Mouse (Mus musculus) liver, postnatal 0 days (tissue): ENCODE measurements around the gene Ggact. TPM values are rescaled to one million over a fixed set of nuclear protein-coding genes. Genes with fewer than 3 reads are reported as not detected.

Experiments
- ATAC-seq: fragments of 200-750 bp; cut with Nextera tagmentation; 2 replicates; pipeline ENCODE4 v1.8.0; 2017; ENCODE audit warnings: mild to moderate bottlenecking, moderate library complexity
- DNase-seq: peaks from one replicate; pipeline ENCODE4 v3.0.0-alpha.2; 2016
- H3K27ac ChIP-seq: fragments of 300-500 bp; sonication (generic); 2 replicates; pipeline ENCODE4 v1.5.1; 2014; ENCODE audit warnings: antibody characterized with exemption, moderate library complexity, mild to moderate bottlenecking, low read depth
- H3K27me3 ChIP-seq: fragments of 300-500 bp; sonication (generic); 2 replicates; pipeline ENCODE4 v1.6.1; 2014; ENCODE audit warnings: low read length, control low read depth, mixed read lengths; ENCODE audit not compliant: insufficient read depth
- H3K36me3 ChIP-seq: fragments of 300-500 bp; sonication (generic); replicated peaks from 2 replicates; pipeline ENCODE4 v1.6.1; 2014; ENCODE audit warnings: mild to moderate bottlenecking, control low read depth, low read length, moderate library complexity, mixed read lengths; ENCODE audit not compliant: insufficient read depth
- H3K4me1 ChIP-seq: fragments of 300-500 bp; sonication (generic); 2 replicates; pipeline ENCODE4 v1.6.1; 2014; ENCODE audit warnings: antibody characterized with exemption, mild to moderate bottlenecking, control low read depth; ENCODE audit not compliant: insufficient read depth
- H3K4me2 ChIP-seq: fragments of 300-500 bp; sonication (generic); 2 replicates; pipeline ENCODE4 v1.6.1; 2014; ENCODE audit warnings: low read depth, mild to moderate bottlenecking, low read length, moderate library complexity, mixed read lengths
- H3K4me3 ChIP-seq: fragments of 300-500 bp; sonication (generic); 2 replicates; pipeline ENCODE4 v1.5.1; 2014; ENCODE audit warnings: low read depth, low read length
- H3K9ac ChIP-seq: fragments of 300-500 bp; sonication (generic); replicated peaks from 2 replicates; pipeline ENCODE4 v1.6.1; 2014; ENCODE audit warnings: mild to moderate bottlenecking, moderate library complexity
- H3K9me3 ChIP-seq: fragments of 300-500 bp; sonication (generic); 2 replicates; pipeline ENCODE4 v1.6.1; 2016; ENCODE audit warnings: mild to moderate bottlenecking, control low read depth, low read length, mixed read lengths
- CTCF ChIP-seq: sonication (generic); IDR thresholded peaks from 2 replicates; pipeline ENCODE4 v1.5.1; 2016; ENCODE audit warnings: antibody characterized with exemption, low read depth
- EP300 ChIP-seq: IDR thresholded peaks from 2 replicates; pipeline ENCODE4 v1.6.1; 2016; ENCODE audit warnings: antibody characterized with exemption, low read depth, mild to moderate bottlenecking
- WGBS: fragments of 180-500 bp; shearing (Covaris S2); extraction: QIAGEN DNeasy Blood & Tissue Kit; methylation state at CpG from one replicate; pipeline ENCODE4 v1.1.7; 2014; ENCODE audit not compliant: insufficient replicate concordance; 5-methylcytosine and 5-hydroxymethylcytosine counted together
- polyA plus RNA-seq: library from polyadenylated mRNA; unstranded; fragments of >200 nt; fragmentation: Nextera tagmentation; extraction: Ambion mirVana; gene quantifications from 2 replicates; pipeline ENCODE4 v1.2.1, GENCODE M21; 2015

Gene Ggact
- polyA plus RNA-seq, 1 experiment from 2014 or later = 78.4 TPM

GRCm38 (mm10) chr14:122912137-122912536, 1.4 kb downstream of the Ggact start:
- peak overlapping the region; percentile 78 for H3K4me3 ChIP-seq
- no peaks in the 10 kb centered on the region for H3K9me3 ChIP-seq
- ATAC-seq (no peak), DNase-seq (no peak)
- no peaks in the 10 kb centered on the region for H3K36me3 ChIP-seq
- WGBS = 33% methylated on average over 1 of the region's 1 CpGs
- H3K4me1 ChIP-seq = peaks cover 5% of the 10 kb centered on the region; the same call in 1 of the 2 replicates
- no peak for TF ChIP-seq EP300
- TF ChIP-seq CTCF = no peak
- H3K27ac ChIP-seq = peak overlapping the region; percentile 87
- H3K4me2 ChIP-seq = peak overlapping the region; percentile 89
- peak overlapping the region; percentile 71 for H3K9ac ChIP-seq
- no peaks in the 10 kb centered on the region for H3K27me3 ChIP-seq

DNA sequence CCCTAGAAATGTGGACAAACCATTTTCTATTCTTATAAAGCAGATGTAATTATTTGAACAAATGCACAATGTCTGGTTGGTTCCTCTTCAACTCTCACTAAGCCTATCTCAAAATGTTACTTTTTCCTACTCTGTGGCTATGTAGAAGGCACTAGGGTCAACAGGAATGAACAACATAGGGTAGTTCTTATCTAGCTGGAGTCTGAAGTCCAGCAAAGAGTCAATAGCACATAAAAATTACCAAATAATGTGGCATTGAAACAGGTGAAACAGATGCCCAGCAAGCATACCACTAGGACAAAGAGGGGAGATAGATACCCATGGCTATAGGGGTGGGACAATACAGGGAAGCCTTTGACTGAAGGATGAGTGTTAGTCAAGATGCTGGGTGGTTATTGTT, 2.3 kb downstream of the Ggact start:
- Histone ChIP-seq H3K4me1 (peaks cover 5% of the 10 kb centered on the region; the same call in 1 of the 2 replicates), H3K27ac (peak overlapping the region; percentile 87), H3K27me3 (no peaks in the 10 kb centered on the region), H3K4me3 (no peak overlapping the region), H3K36me3 (no peaks in the 10 kb centered on the region), H3K9me3 (no peaks in the 10 kb centered on the region), H3K4me2 (peak overlapping the region; percentile 89), H3K9ac (no peak overlapping the region)
- DNase-seq (no peak), ATAC-seq (peak; percentile 66)
- no peak for TF ChIP-seq CTCF
- TF ChIP-seq EP300 = peak; percentile 44

DNA sequence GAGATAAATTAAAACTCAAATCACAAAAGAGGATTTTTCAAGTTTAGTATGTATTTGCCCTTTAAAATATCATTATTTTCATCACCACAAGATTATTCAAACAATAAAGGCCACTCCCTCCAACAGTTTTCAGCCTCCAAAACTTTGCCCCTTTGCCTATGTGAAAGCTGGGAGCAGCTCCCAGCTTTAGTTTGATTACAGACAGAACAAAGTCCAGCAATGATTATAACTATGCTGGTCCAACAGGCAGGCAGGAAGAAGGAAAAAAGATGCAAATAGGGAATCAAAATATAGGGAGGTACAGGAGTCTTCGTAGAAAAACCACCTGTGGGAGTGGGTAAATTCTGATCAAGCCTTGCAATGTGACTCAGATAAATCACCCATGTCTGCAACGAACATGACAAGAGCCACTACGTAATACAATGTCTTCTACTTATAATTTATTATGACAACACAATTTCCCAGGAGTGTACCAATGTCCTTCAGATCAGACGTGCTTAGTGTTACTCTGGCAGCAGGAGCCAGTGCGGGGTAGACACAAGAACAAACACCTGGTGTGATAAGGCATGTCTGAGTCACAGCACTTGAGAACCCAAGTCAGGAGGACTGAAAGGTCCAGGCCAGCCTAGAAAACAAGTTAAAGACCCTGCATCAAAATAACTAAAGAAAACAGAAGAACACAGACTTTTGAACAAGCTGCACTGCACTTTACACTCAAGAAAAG, 4.0 kb downstream of the Ggact start:
- no peaks in the 10 kb centered on the region for H3K9me3 ChIP-seq
- H3K27ac ChIP-seq = peak overlapping the region; percentile 87
- DNase-seq (no peak), ATAC-seq (no peak)
- no peak overlapping the region for H3K9ac ChIP-seq
- no peak for TF ChIP-seq EP300
- no peak for TF ChIP-seq CTCF
- no peaks in the 10 kb centered on the region for H3K27me3 ChIP-seq
- H3K4me1 ChIP-seq = peaks cover 5% of the 10 kb centered on the region; the same call in 1 of the 2 replicates
- no peaks in the 10 kb centered on the region for H3K36me3 ChIP-seq
- no peak overlapping the region for H3K4me3 ChIP-seq
- 63% methylated on average over 5 of the region's 5 CpGs for WGBS
- H3K4me2 ChIP-seq = peak overlapping the region; percentile 89

DNA sequence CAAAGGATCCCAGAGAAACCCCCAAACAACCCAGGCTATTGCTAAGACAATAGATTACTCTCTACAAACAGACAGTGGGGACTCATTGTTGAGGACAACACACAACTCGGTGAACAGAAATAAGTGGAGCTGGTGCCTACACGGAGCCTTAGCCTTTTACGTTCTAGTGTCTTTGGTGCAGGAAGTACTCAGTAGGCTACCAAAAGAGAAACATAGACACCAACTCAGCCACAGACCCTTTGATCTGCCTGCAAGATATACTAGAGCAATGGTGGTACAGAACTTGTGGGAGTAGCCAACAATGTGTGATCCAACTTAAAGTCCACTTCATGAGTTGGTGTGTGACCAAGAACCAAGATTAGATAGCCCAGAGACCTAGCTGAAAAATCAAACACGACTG, 5.5 kb downstream of the Ggact start:
- ATAC-seq (no peak), DNase-seq (no peak)
- H3K27me3 ChIP-seq = no peaks in the 10 kb centered on the region
- H3K4me3 ChIP-seq = no peak overlapping the region
- WGBS = 78% methylated on average over 4 of the region's 4 CpGs
- H3K4me2 ChIP-seq = no peak overlapping the region
- no peaks in the 10 kb centered on the region for H3K9me3 ChIP-seq
- H3K9ac ChIP-seq = no peak overlapping the region
- H3K36me3 ChIP-seq = no peaks in the 10 kb centered on the region
- H3K27ac ChIP-seq = 0 out of 2 replicates have a peak overlapping the region, but pooled peaks have one; percentile 18
- TF ChIP-seq EP300 (no peak), CTCF (no peak)
- peaks cover under 1% of the 10 kb centered on the region; the same call in 1 of the 2 replicates for H3K4me1 ChIP-seq

DNA sequence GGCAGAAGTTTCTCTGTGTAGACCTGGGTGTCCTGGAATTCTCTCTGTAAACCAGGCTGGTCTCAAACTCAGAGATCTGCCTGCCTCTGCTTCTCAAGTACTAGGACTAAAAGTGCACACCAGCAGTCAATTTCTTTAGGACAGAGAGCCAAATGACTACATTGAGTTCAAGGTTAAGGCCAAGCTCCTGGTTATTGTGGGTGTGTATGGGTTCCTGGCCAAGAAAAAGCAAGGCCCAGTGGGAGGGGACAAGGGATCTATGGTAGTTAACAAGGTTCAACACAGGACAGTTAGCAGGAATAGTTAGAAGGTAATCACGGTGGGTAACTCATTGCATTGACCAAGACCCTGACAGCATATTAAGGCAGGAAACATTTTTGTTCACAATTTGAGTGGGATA, 8.6 kb downstream of the Ggact start:
- no peak for DNase-seq
- Histone ChIP-seq H3K9me3 (no peaks in the 10 kb centered on the region), H3K4me3 (no peak overlapping the region), H3K4me2 (no peak overlapping the region), H3K9ac (no peak overlapping the region), H3K27ac (peak overlapping the region; percentile 75), H3K4me1 (peaks cover 9% of the 10 kb centered on the region), H3K27me3 (no peaks in the 10 kb centered on the region), H3K36me3 (no peaks in the 10 kb centered on the region)
- no peak for TF ChIP-seq EP300
- TF ChIP-seq CTCF = no peak
- WGBS = 62% methylated on average over 1 of the region's 1 CpGs
- no peak for ATAC-seq

DNA sequence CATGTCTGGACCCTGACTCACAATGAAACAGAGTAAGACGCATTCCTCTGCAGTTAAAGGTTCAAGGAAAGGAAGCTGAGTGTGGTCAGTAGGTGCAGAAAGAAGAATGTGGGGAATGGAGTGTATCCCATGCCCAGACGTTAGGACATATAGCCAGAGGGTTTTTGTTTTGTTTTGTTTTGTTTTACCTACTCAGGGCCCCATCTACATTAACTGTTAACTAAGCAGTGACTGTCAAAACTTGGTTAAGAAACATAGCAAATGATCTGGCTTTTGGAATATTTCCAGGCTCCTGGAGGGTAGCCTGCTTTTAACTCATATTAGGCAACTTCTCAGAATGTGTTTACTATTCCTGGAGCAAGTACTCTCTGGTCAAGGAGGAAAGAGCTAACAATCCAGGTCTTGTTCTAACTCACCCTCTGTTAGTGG, 9.6 kb downstream of the Ggact start:
- H3K27ac ChIP-seq = peak overlapping the region; percentile 75
- no peak overlapping the region for H3K4me3 ChIP-seq
- H3K36me3 ChIP-seq = no peaks in the 10 kb centered on the region
- H3K4me1 ChIP-seq = peaks cover 12% of the 10 kb centered on the region
- no peak overlapping the region for H3K4me2 ChIP-seq
- WGBS = 62% methylated on average over 2 of the region's 2 CpGs
- H3K27me3 ChIP-seq = no peaks in the 10 kb centered on the region
- ATAC-seq (no peak), DNase-seq (no peak)
- TF ChIP-seq CTCF (no peak), EP300 (no peak)
- H3K9ac ChIP-seq = no peak overlapping the region
- no peaks in the 10 kb centered on the region for H3K9me3 ChIP-seq
